Mouse (Mus musculus) thymus, adult 2 months (tissue): ENCODE data around the gene Gm20388.

Experiments used
- CTCF ChIP-seq: fragments of 200-500 bp; IDR thresholded peaks from 2 replicates; pipeline ENCODE4 v1.5.1; 2012; ENCODE audit warnings: mild to moderate bottlenecking, control low read depth, low read length, moderate library complexity, borderline replicate concordance; ENCODE audit not compliant: control insufficient read depth, poor library complexity, insufficient read depth; ENCODE audit errors: extremely low read depth
- POLR2A ChIP-seq: fragments of 200-500 bp; IDR thresholded peaks from 2 replicates; pipeline ENCODE4 v1.6.1; 2012; ENCODE audit warnings: mild to moderate bottlenecking, low read length, control low read depth, moderate library complexity; ENCODE audit not compliant: control insufficient read depth, poor library complexity, insufficient read depth; ENCODE audit errors: extremely low read depth

DNA sequence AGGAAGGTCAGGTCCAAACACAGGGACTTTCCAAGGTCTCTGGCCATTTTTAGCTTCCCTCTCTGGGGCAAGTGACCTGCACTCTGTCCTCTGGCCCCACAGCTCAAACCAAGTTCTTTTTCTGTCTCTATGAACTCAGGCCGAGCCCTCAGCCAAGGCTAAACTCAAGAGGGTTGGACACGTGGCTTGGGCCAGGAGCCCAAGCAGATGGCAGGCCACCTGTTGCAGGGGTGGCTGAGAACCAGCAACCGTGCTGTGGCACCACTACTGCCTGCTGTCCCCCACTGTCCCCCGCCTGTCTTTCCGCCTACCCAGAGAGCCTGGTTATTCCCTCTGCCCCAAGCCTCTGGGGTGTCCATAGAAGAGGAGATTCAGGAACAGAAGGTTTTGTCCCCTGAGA is 303.3 kb downstream of the Gm20388 start:
- TF ChIP-seq POLR2A (no peak), CTCF (no peak)
